Mouse (Mus musculus) lung, embryonic 16.5 days (tissue): ENCODE results near the gene Klhl12. TPM values are rescaled to one million over a fixed set of nuclear protein-coding genes. Genes with fewer than 3 reads are reported as not detected.
"Not testable (repeated sequence)": the region's sequence is repeated elsewhere in the genome, so short reads cannot be mapped to it uniquely, and the experiment has no call there.

Source experiments
- ATAC-seq: fragments of 200-750 bp; cut with Nextera tagmentation; 2 replicates; pipeline ENCODE4 v1.8.0; 2017; ENCODE audit warnings: low read depth, mild to moderate bottlenecking, moderate library complexity
- H3K27ac ChIP-seq: fragments of 300-500 bp; sonication (generic); 2 replicates; pipeline ENCODE4 v1.5.1; 2014; ENCODE audit warnings: mild to moderate bottlenecking, control low read depth, low read length
- H3K27me3 ChIP-seq: fragments of 300-500 bp; sonication (generic); 2 replicates; pipeline ENCODE4 v1.6.1; 2014; ENCODE audit warnings: low read depth, low read length, mixed read lengths; ENCODE audit not compliant: control insufficient read depth, insufficient read depth
- H3K36me3 ChIP-seq: fragments of 300-500 bp; sonication (generic); 2 replicates; pipeline ENCODE4 v1.6.1; 2014; ENCODE audit warnings: low read length; ENCODE audit not compliant: control insufficient read depth, insufficient read depth
- H3K4me1 ChIP-seq: fragments of 300-500 bp; sonication (generic); replicated peaks from 2 replicates; pipeline ENCODE4 v1.6.1; 2014; ENCODE audit warnings: low read length, mixed read lengths; ENCODE audit not compliant: control insufficient read depth, insufficient read depth
- H3K4me2 ChIP-seq: fragments of 300-500 bp; sonication (generic); 2 replicates; pipeline ENCODE4 v1.6.1; 2014; ENCODE audit warnings: low read depth, low read length, control low read depth
- H3K4me3 ChIP-seq: fragments of 300-500 bp; sonication (generic); 2 replicates; pipeline ENCODE4 v1.5.1; 2014; ENCODE audit warnings: mild to moderate bottlenecking, low read length, control low read depth
- H3K9ac ChIP-seq: fragments of 300-500 bp; sonication (generic); 2 replicates; pipeline ENCODE4 v1.6.1; 2014; ENCODE audit warnings: low read length, control low read depth
- H3K9me3 ChIP-seq: fragments of 300-500 bp; sonication (generic); 2 replicates; pipeline ENCODE4 v1.6.1; 2016; ENCODE audit warnings: low read length; ENCODE audit not compliant: control insufficient read depth
- WGBS: fragments of 180-500 bp; shearing (Covaris S2); extraction: QIAGEN DNeasy Blood & Tissue Kit; methylation state at CpG from one replicate; pipeline ENCODE4 v1.1.7; 2014; 5-methylcytosine and 5-hydroxymethylcytosine counted together
- polyA plus RNA-seq: library from polyadenylated mRNA; unstranded; fragments of >200 nt; fragmentation: Nextera tagmentation; extraction: Ambion mirVana; gene quantifications from 2 replicates; pipeline ENCODE4 v1.2.1, GENCODE M21; 2015

Gene Klhl12
- polyA plus RNA-seq, 1 experiment from 2014 or later = 26.8 TPM

- H3K36me3 ChIP-seq = peaks cover 9% of the 10 kb centered on the region; the same call in 1 of the 2 replicates
- ATAC-seq = no peak
- 88% methylated on average over 8 of the region's 8 CpGs for WGBS
These were observed 50.9 kb downstream of the Klhl12 start for GRCm38 (mm10) chr1:134506201-134506600.

GRCm38 (mm10) chr1:134510018-134510417 lies 54.7 kb downstream of the Klhl12 start:
- no peak overlapping the region for H3K27ac ChIP-seq
- H3K4me3 ChIP-seq = no peak overlapping the region
- peaks cover 9% of the 10 kb centered on the region; the same call in 1 of the 2 replicates for H3K4me1 ChIP-seq
- 43% methylated on average over 7 of the region's 7 CpGs for WGBS
- H3K9ac ChIP-seq = no peak overlapping the region
- peaks cover 3% of the 10 kb centered on the region for H3K27me3 ChIP-seq
- peaks cover 9% of the 10 kb centered on the region; the same call in 1 of the 2 replicates for H3K36me3 ChIP-seq
- H3K9me3 ChIP-seq = no peaks in the 10 kb centered on the region
- H3K4me2 ChIP-seq = no peak overlapping the region
- ATAC-seq = no peak

More at GRCm38 (mm10) chr1:134506201-134506600, 50.9 kb downstream of the Klhl12 start:
- Histone ChIP-seq H3K4me1 (no peaks in the 10 kb centered on the region), H3K27ac (no peak overlapping the region), H3K27me3 (no peaks in the 10 kb centered on the region), H3K4me2 (no peak overlapping the region), H3K9me3 (no peaks in the 10 kb centered on the region), H3K4me3 (no peak overlapping the region), H3K9ac (no peak overlapping the region)

GRCm38 (mm10) chr1:134512183-134512582 lies 56.9 kb downstream of the Klhl12 start:
- H3K9ac ChIP-seq = no peak overlapping the region
- H3K4me2 ChIP-seq = no peak overlapping the region
- no peak overlapping the region for H3K4me3 ChIP-seq
- no peak for ATAC-seq
- WGBS = 51% methylated on average over 4 of the region's 4 CpGs
- peaks cover 20% of the 10 kb centered on the region for H3K4me1 ChIP-seq
- peaks cover 3% of the 10 kb centered on the region for H3K27me3 ChIP-seq
- H3K9me3 ChIP-seq = no peaks in the 10 kb centered on the region
- H3K27ac ChIP-seq = no peak overlapping the region
- H3K36me3 ChIP-seq = peaks cover 3% of the 10 kb centered on the region; the same call in 1 of the 2 replicates

- H3K4me3 ChIP-seq = no peak overlapping the region; the same call in none of the 2 replicates
- H3K9ac ChIP-seq = no peak overlapping the region
- peak overlapping the region; percentile 91 for H3K4me2 ChIP-seq
- no peak overlapping the region for H3K27ac ChIP-seq
- 49% methylated on average over 6 of the region's 6 CpGs for WGBS
- peaks cover 20% of the 10 kb centered on the region for H3K4me1 ChIP-seq
- H3K36me3 ChIP-seq = no peaks in the 10 kb centered on the region; the same call in 1 of the 2 replicates
- no peak for ATAC-seq
- peaks cover 3% of the 10 kb centered on the region for H3K27me3 ChIP-seq
- H3K9me3 ChIP-seq = no peaks in the 10 kb centered on the region
These were observed 57.3 kb downstream of the Klhl12 start for GRCm38 (mm10) chr1:134512584-134512983.

- peak; percentile 69 for ATAC-seq
- Histone ChIP-seq H3K4me1 (peaks cover 20% of the 10 kb centered on the region), H3K4me3 (peak overlapping the region; percentile 57), H3K9me3 (no peaks in the 10 kb centered on the region), H3K9ac (peak overlapping the region; percentile 70), H3K36me3 (no peaks in the 10 kb centered on the region), H3K27ac (peak overlapping the region; percentile 48), H3K27me3 (peaks cover 3% of the 10 kb centered on the region), H3K4me2 (peak overlapping the region; percentile 91)
- 1% methylated on average over 38 of the region's 38 CpGs for whole genome bisulfite sequencing
These were observed 58.1 kb downstream of the Klhl12 start for GRCm38 (mm10) chr1:134513312-134513860.

GRCm38 (mm10) chr1:134513876-134514590 lies 58.7 kb downstream of the Klhl12 start:
- Histone ChIP-seq H3K9ac (peak overlapping the region; percentile 70), H3K27ac (no peak overlapping the region), H3K4me2 (peak overlapping the region; percentile 91), H3K4me3 (peak overlapping the region; percentile 57), H3K27me3 (peaks cover 3% of the 10 kb centered on the region), H3K36me3 (no peaks in the 10 kb centered on the region), H3K9me3 (no peaks in the 10 kb centered on the region), H3K4me1 (peaks cover 20% of the 10 kb centered on the region)
- 31% methylated on average over 16 of the region's 16 CpGs for WGBS
- ATAC-seq = no peak; the same call in 1 of the 2 replicates

GRCm38 (mm10) chr1:134515891-134516290 lies 60.6 kb downstream of the Klhl12 start:
- ATAC-seq = no peak
- Histone ChIP-seq H3K36me3 (no peaks in the 10 kb centered on the region), H3K27me3 (peaks cover 3% of the 10 kb centered on the region), H3K9me3 (no peaks in the 10 kb centered on the region), H3K4me3 (no peak overlapping the region), H3K4me2 (no peak overlapping the region), H3K4me1 (peaks cover 20% of the 10 kb centered on the region), H3K27ac (peak overlapping the region; percentile 76), H3K9ac (no peak overlapping the region)
- 68% methylated on average over 2 of the region's 2 CpGs for WGBS

- peak overlapping the region; percentile 76 for H3K27ac ChIP-seq
- ATAC-seq = peak; percentile 63
- H3K36me3 ChIP-seq = no peaks in the 10 kb centered on the region
- H3K4me3 ChIP-seq = no peak overlapping the region
- no peaks in the 10 kb centered on the region for H3K9me3 ChIP-seq
- H3K4me2 ChIP-seq = no peak overlapping the region
- peaks cover 3% of the 10 kb centered on the region for H3K27me3 ChIP-seq
- H3K9ac ChIP-seq = peak overlapping the region; percentile 14; the same call in 1 of the 2 replicates
- peaks cover 20% of the 10 kb centered on the region for H3K4me1 ChIP-seq
- 4% methylated on average over 4 of the region's 4 CpGs for WGBS
These were observed 61.3 kb downstream of the Klhl12 start for GRCm38 (mm10) chr1:134516491-134517198.

GRCm38 (mm10) chr1:134517841-134518240 lies 62.5 kb downstream of the Klhl12 start:
- H3K36me3 ChIP-seq, H3K4me3 ChIP-seq, H3K27ac ChIP-seq, H3K9me3 ChIP-seq, H3K27me3 ChIP-seq, H3K4me2 ChIP-seq, H3K9ac ChIP-seq, ATAC-seq: not testable (repeated sequence)
- WGBS = 94% methylated on average over 12 of the region's 14 CpGs
- H3K4me1 ChIP-seq = peaks cover 20% of the 10 kb centered on the region
